Comparison of ENCODE assay signal across 23 mouse cellular contexts in genomic region chr16:91587730-91588453, GRCm38 (mm10). TPM values are rescaled to one million over a fixed set of nuclear protein-coding genes. Genes with fewer than 3 reads are reported as not detected.
DNase-seq lines count a peak whose midpoint lies in the region; ATAC-seq lines count a peak whose summit lies in the region.
"Had no signal": no experiment of that assay in that cellular context is flagged by ENCODE, and none has a peak within 500 bp of the region (broad histone marks: within the 10 kb centered on the region; RNA-seq: fewer than 3 reads in every experiment).

No protein-coding gene starts in this region.

- no peak overlapping the region for H3K4me2 ChIP-seq in liver, embryonic 11.5 days
- H3K4me2 ChIP-seq: forebrain, embryonic 12.5 days; heart, embryonic 13.5 days; hindbrain, embryonic 15.5 days; kidney, embryonic 15.5 days; midbrain, embryonic 11.5 days; neural tube, embryonic 12.5 days had no signal

- H3K9ac ChIP-seq in liver, embryonic 11.5 days (ENCODE audit: low read depth, low read length) = no peak overlapping the region
- H3K9ac ChIP-seq: forebrain, embryonic 12.5 days; heart, embryonic 13.5 days; hindbrain, embryonic 15.5 days; kidney, embryonic 15.5 days; neural tube, embryonic 12.5 days had no signal

- peak; percentile 69 for DNase-seq in 416B (ENCODE audit: low read depth)
- peak; percentile 72 for DNase-seq in thymus, postnatal 25 days
- DNase-seq in left cerebral cortex, postnatal 36 days (ENCODE audit: low spot score in 2 of 2) = no peak
- no peak for DNase-seq in liver, embryonic 11.5 days (ENCODE audit: low spot score)
- DNase-seq in left cerebral cortex, adult 18-20 months (ENCODE audit: low spot score in 2 of 2) = no peak
- DNase-seq: adrenal gland, postnatal 14 days; B cell, adult 2 months; cerebellum, adult 18-20 months; cerebellum, postnatal 36 days; heart, adult 18-20 months; lung, adult 18-20 months; lung, postnatal 36 days had no signal

- no peaks in the 10 kb centered on the region for H3K36me3 ChIP-seq in liver, embryonic 11.5 days (ENCODE audit: control insufficient read depth, insufficient read depth, low read length)

- H3K4me1 ChIP-seq in liver, embryonic 11.5 days (replicated peaks; ENCODE audit: control insufficient read depth, insufficient read depth, low read length) = 0 out of 2 replicates have a peak, but pooled peaks cover 5% of the 10 kb centered on the region
- H3K4me1 ChIP-seq: forebrain, embryonic 12.5 days; heart, embryonic 13.5 days; hindbrain, embryonic 15.5 days; neural tube, embryonic 12.5 days had no signal

- peak; percentile 56; the same call in 1 of the 2 replicates for ATAC-seq in common myeloid progenitor, adult 5-6 weeks (replicated peaks; ENCODE audit: low read depth, poor library complexity, severe bottlenecking)
- peak; percentile 38 for ATAC-seq in megakaryocyte-erythroid progenitor cell, adult 5-6 weeks (replicated peaks; ENCODE audit: low FRiP score, low TSS enrichment, poor library complexity, severe bottlenecking)
- no peak for ATAC-seq in liver, embryonic 11.5 days (replicated peaks; ENCODE audit: low FRiP score)
- ATAC-seq: activated CD4-positive, CD25-positive, alpha-beta regulatory T cell, adult 4 months; intestine, embryonic 16.5 days had no signal

- H3K4me3 ChIP-seq in liver, embryonic 11.5 days (ENCODE audit: low read depth, low read length) = no peak overlapping the region
- H3K4me3 ChIP-seq: forebrain, embryonic 12.5 days; heart, embryonic 13.5 days; hindbrain, embryonic 15.5 days; kidney, embryonic 15.5 days; limb, embryonic 10.5 days; neural tube, embryonic 12.5 days had no signal

- 54% methylated on average over 6 of the region's 6 CpGs for WGBS in liver, embryonic 11.5 days

- no peak overlapping the region for H3K27ac ChIP-seq in liver, embryonic 11.5 days (ENCODE audit: low read depth, low read length)
- H3K27ac ChIP-seq: forebrain, embryonic 12.5 days; heart, embryonic 13.5 days; hindbrain, embryonic 15.5 days; kidney, embryonic 15.5 days; limb, embryonic 10.5 days; neural tube, embryonic 12.5 days had no signal

- H3K27me3 ChIP-seq in liver, embryonic 11.5 days (replicated peaks; ENCODE audit: control insufficient read depth, insufficient read depth, low read length) = no peaks in the 10 kb centered on the region
- H3K27me3 ChIP-seq: forebrain, embryonic 12.5 days; heart, embryonic 13.5 days; hindbrain, embryonic 15.5 days; kidney, embryonic 15.5 days; neural tube, embryonic 12.5 days had no signal

- no peaks in the 10 kb centered on the region for H3K9me3 ChIP-seq in liver, embryonic 11.5 days (ENCODE audit: control insufficient read depth, low read length)
- H3K9me3 ChIP-seq: forebrain, embryonic 12.5 days; heart, embryonic 13.5 days; hindbrain, embryonic 15.5 days; kidney, embryonic 15.5 days; limb, embryonic 10.5 days; neural tube, embryonic 12.5 days had no signal

- intact Hi-C loops in left cerebral cortex, postnatal 36 days (cut with DNase I) = no loop called here

RNA-seq across cellular contexts. Expression of gene Tmem50b, which starts 9.7 kb away (rescaled TPM):
- total RNA-seq in common myeloid progenitor, adult 5-6 weeks (2017) = 8.6 and 12.7 TPM in 2 replicates
- 2.1 and 5.1 TPM in 2 replicates for total RNA-seq in megakaryocyte-erythroid progenitor cell, adult 5-6 weeks (2014; fragmentation: Nextera tagmentation)
- 0.38 and 2.9 TPM in 2 replicates for total RNA-seq in megakaryocyte-erythroid progenitor cell, adult 5-6 weeks (2017)
- total RNA-seq in left cerebral cortex, postnatal 36 days (2021) = 10 to 100 TPM; 90.7 to 92.5 TPM
- polyA plus RNA-seq in liver, embryonic 11.5 days (2014; fragmentation: Nextera tagmentation; extraction: Ambion mirVana) = 13.3 and 14.0 TPM in 2 replicates
- total RNA-seq in left cerebral cortex, adult 18-20 months (2021) = 10 to 100 TPM; 87.7 to 92.8 TPM

RNA-seq across cellular contexts. Expression of gene Dnajc28, which starts 30.9 kb away (rescaled TPM):
- total RNA-seq in common myeloid progenitor, adult 5-6 weeks (2017) = 7.4 and 12.7 TPM in 2 replicates
- 2.2 and 2.5 TPM in 2 replicates for total RNA-seq in megakaryocyte-erythroid progenitor cell, adult 5-6 weeks (2014; fragmentation: Nextera tagmentation)
- total RNA-seq in megakaryocyte-erythroid progenitor cell, adult 5-6 weeks (2017) = 3.9 and 5.0 TPM in 2 replicates
- total RNA-seq in left cerebral cortex, postnatal 36 days (2021) = 10 to 100 TPM in 1 of 2 experiments, 1 to 10 TPM in 1; 5.8 to 10.4 TPM
- 2.2 and 3.0 TPM in 2 replicates for polyA plus RNA-seq in liver, embryonic 11.5 days (2014; fragmentation: Nextera tagmentation; extraction: Ambion mirVana)
- 1 to 10 TPM; 8.3 to 8.6 TPM for total RNA-seq in left cerebral cortex, adult 18-20 months (2021)

RNA-seq across cellular contexts. Expression of gene Ifngr2, which starts 41.0 kb away (rescaled TPM):
- total RNA-seq in common myeloid progenitor, adult 5-6 weeks (2017) = 6.1 and 6.7 TPM in 2 replicates
- total RNA-seq in megakaryocyte-erythroid progenitor cell, adult 5-6 weeks (2014; fragmentation: Nextera tagmentation) = 7.2 and 8.7 TPM in 2 replicates
- 5.4 and 6.7 TPM in 2 replicates for total RNA-seq in megakaryocyte-erythroid progenitor cell, adult 5-6 weeks (2017)
- total RNA-seq in left cerebral cortex, postnatal 36 days (2021) = 10 to 100 TPM; 33.6 to 39.8 TPM
- 26.2 and 28.7 TPM in 2 replicates for polyA plus RNA-seq in liver, embryonic 11.5 days (2014; fragmentation: Nextera tagmentation; extraction: Ambion mirVana)
- total RNA-seq in left cerebral cortex, adult 18-20 months (2021) = 10 to 100 TPM; 31.3 to 41.2 TPM

RNA-seq across cellular contexts. Expression of gene Gart, which starts 58.9 kb away (rescaled TPM):
- 233 and 304 TPM in 2 replicates for total RNA-seq in common myeloid progenitor, adult 5-6 weeks (2017)
- total RNA-seq in megakaryocyte-erythroid progenitor cell, adult 5-6 weeks (2014; fragmentation: Nextera tagmentation) = 238 and 326 TPM in 2 replicates
- total RNA-seq in megakaryocyte-erythroid progenitor cell, adult 5-6 weeks (2017) = 560 and 702 TPM in 2 replicates
- total RNA-seq in left cerebral cortex, postnatal 36 days (2021) = 10 to 100 TPM; 50.0 to 50.8 TPM
- 227 and 251 TPM in 2 replicates for polyA plus RNA-seq in liver, embryonic 11.5 days (2014; fragmentation: Nextera tagmentation; extraction: Ambion mirVana)
- total RNA-seq in left cerebral cortex, adult 18-20 months (2021) = 10 to 100 TPM; 53.0 TPM

RNA-seq across cellular contexts. Expression of gene Son, which starts 59.4 kb away (rescaled TPM):
- total RNA-seq in common myeloid progenitor, adult 5-6 weeks (2017) = 241 and 272 TPM in 2 replicates
- total RNA-seq in megakaryocyte-erythroid progenitor cell, adult 5-6 weeks (2014; fragmentation: Nextera tagmentation) = 233 and 272 TPM in 2 replicates
- total RNA-seq in megakaryocyte-erythroid progenitor cell, adult 5-6 weeks (2017) = 196 and 233 TPM in 2 replicates
- total RNA-seq in left cerebral cortex, postnatal 36 days (2021) = 100 to 1,000 TPM; 177 to 236 TPM
- 90.9 and 101 TPM in 2 replicates for polyA plus RNA-seq in liver, embryonic 11.5 days (2014; fragmentation: Nextera tagmentation; extraction: Ambion mirVana)
- 100 to 1,000 TPM; 202 to 210 TPM for total RNA-seq in left cerebral cortex, adult 18-20 months (2021)

Comparison
In these comparisons a context has a peak if more than half of its experiments do, and no peak if none do; other contexts are left out.
1. DNase-seq: peak in 416B (single experiment) and thymus, postnatal 25 days (single experiment); none in left cerebral cortex, postnatal 36 days (0 of 2), liver, embryonic 11.5 days (single experiment) and left cerebral cortex, adult 18-20 months (0 of 2).